Mouse (Mus musculus) naive thymus-derived CD4-positive, alpha-beta T cell, adult 2 months (primary cell): ENCODE data around the gene Epb41l1.

Source experiments
- DNase-seq: peaks from one replicate; pipeline ENCODE4 v3.0.0-alpha.2; 2011; ENCODE audit warnings: low read depth

Gene Epb41l1

DNA sequence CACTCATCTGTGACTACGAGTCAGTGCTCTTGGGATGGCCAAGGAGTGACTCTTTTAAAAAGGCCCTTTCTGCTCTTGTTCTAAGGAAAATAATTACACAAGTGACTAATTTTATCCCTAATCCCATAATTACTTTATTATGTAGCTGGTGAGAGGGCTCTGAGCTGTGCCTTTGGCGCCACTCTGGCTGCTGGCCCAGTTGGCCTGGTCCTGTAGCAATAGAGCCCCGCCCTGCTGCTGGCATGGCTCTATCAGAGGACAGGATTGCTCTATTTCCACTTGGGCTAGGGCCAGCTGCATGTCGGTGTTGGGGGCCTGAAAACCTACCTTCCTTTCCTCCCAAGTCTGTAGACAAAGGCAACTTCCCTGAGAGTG is 36.6 kb downstream of the Epb41l1 start:
- DNase-seq, result no peak

DNA sequence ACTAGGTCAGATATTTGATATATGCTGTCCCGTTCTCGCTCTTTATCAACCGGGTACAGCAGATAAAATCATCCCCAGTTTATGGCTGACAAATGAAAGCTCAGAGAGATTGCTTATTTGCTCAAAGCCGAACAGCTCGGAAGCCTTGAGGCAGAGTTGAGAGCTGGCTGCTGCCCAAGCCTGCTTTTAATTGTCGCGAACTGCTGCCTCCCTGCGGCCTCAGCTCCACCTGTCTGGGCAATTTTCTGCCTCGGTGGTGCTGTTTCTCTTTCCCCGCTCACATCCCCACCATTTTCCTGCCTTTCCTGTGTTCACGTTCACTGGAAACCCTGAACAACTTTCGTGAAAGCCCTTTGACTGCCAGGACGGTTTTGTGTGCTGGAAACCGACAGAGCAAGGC is 39.8 kb downstream of the Epb41l1 start:
- no peak for DNase-seq

DNA sequence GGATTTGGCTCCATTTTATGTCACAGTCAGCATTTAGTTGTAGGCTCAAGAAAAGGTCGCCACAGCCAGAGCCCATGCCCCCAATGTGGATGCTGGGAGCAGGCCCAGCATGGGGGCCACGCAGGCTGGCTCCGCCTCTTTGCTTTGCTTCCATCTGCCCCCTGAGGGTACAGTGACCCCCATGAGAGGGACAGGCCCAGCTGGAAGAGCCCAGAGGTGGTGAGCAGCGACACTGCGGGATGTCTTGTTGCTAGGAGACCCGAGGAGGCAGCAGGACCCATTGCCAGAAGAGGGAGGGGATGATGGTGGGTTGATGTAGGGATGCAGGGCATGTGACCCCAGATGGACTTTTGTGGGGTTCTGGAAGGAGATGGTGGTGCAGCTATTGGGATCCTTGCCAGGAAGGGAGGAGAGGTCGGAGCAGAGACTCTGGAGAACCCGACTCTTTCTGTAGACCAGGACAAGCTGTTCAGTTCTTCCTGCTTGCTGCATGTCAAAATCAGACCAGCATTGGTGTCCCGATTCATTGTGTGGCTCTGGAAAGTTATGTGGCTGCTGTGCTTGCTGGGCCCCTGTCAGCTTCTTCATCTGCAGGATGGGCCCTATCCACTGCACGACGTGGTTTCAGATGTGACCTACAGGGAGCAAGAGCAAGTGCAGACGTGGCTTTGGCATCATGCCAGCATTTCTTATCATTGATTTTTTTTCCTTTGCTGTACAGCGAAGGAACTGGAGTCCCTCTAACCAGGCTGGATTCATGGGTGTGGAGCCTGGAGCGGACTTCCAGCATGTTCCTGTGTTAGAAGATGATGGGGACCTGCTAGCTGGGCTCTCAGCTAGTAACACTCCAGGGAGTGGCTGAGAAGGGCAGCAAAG is 41.7 kb downstream of the Epb41l1 start:
- no peak for DNase-seq

DNA sequence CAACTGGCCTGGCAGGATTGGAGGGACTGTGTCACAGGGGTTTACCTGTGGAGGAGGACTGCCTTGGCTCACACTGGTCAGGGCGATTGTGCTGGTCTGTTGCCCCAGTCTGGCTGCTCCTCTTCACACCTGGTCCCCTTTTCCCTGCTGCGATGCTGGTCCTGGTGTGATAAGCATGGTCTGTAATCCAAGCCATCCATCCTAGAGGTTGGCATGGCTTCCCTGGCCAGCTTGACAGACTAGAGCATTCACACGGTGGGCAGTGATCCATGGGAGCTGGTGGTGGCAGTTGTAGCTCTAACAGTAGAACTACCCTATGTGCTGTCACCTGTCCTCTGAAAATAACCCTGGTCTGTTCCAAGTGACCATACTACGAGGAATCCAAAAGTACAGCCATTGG is 43.7 kb downstream of the Epb41l1 start:
- no peak for DNase-seq

DNA sequence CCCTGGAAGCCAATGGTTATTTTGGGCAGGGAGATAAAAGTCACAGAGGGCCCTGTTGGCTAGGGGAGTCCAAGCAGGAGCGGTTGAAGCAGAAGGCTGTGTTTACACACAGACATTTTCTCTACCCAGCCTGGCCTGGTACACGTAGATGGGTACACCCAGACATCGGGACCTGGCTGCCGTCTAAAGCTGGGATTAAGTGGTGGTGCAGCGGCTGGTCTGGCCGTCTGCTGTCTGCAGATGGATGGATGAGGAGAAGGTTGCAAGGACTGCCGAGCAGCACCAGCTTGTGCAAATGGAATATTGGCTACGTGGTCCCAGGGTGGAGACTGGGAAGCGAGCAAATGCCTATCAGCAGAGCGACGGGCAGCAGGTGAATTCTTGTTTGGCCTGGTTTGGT is 46.8 kb downstream of the Epb41l1 start:
- no peak for DNase-seq

DNA sequence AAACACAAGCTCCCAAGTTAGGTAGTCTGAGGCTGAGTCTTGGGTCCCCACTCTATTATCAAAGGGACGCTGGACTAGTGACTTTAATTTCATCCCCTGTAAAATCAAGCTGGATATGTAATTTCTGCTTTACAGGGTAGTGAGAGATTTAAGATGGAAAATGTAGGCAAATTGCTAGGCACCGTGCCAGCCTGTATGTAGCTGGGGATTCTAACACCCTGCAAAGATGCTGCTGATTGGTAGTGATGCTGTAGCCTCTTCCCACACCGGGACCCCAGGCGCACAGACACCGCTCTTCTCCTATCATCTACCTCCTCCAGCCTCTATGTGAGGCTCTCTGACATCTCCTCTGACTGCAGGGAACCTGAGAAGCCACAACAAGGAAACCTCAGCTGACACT is 48.2 kb downstream of the Epb41l1 start:
- no peak for DNase-seq

DNA sequence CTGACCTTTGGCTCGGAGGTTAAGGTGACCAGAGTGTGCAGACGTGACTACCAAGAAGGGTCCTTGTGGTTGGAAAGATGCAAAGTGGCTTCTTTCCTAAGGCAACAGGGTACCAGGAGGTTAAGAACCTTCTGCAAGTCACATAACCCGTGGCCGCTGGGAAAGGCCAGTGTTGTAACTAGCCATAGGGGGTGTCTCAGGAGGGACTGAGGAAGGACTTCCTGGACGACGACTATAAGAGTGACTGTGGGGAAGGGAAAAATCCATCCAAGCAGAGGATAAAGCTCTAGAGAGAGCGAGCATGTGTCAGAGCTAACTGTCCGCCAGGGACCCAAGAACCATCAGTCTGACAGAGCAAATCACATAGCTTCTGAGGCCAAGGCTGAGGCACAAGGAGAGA is 48.8 kb downstream of the Epb41l1 start:
- no peak for DNase-seq

DNA sequence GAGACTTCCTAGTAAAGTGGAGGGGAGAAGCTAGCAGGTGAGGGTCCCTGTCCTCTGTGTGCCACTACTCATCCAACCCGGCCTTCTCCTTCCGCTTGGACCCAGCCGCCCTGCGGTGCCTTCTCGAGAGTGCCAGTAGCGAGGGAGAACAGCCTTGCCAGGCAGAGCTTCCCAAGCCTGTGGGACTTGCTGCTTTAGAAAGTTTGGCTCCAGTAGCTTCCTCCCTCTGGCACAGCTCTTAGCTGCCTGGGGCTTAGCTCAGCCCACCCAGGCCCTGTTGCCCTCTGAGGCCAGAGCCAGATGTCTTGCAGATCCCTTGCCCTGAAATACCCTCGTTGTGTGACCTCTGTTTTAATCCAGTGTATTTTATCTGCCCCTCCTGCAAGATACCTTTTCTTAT is 50.2 kb downstream of the Epb41l1 start:
- no peak for DNase-seq

DNA sequence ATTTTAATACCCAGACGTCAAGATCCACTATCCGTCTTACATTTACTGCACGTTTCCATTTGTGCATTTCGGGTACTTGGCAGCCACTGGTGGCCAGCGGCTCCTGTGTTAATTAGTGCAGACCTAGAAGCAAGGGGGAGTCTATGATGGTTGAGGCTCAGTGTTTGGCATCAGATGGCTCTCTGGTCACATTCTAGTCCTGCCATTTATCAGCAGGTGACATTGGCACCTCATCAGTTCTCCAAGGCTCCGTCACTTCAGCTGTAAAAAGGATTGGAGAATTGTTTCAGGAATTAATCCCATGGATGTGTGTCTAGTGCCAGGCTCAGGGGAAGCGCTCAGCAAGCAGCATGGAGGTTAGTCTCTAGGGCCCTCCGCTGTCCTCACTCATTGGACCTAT is 51.6 kb downstream of the Epb41l1 start:
- DNase-seq, result no peak

DNA sequence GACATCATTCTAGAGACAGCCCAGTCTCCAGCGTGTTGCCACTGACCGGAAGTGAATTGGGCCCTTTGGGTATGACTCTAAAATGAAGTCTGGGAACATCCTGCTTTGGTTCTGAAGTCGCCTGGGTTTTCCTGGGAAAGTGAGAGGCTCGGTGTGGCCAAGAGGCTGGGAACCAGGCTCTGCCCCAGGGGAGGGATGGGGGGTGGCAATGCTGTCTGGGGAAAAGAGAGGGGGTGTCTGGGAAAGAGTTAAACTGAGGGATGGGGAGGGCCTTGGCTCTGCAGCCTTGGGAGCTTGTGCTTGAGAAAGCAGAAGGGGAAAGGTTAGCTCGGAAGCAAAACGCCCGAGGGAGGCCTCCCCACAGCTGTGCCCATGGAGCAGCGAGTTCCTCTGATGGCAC is 53.0 kb downstream of the Epb41l1 start:
- no peak for DNase-seq

DNA sequence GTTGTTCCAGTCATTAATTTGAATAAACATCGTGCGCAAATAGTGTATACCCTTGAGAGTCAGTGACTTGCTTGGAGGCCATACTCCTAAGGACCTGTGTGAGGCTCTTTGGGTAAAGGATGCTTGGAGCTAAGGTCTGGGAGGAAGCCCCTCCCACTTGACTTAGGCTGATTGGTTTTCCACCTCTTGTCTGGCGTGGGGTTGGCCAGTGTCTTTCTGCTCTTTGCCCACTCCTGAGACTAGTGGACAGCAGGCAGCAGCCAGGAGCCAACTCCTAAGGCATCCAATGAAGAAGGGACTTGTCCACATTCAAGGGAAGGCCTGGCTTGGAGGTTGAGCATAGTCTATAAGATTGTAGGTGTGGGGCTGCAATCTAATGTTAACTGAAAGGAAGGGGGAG is 53.4 kb downstream of the Epb41l1 start:
- no peak for DNase-seq

DNA sequence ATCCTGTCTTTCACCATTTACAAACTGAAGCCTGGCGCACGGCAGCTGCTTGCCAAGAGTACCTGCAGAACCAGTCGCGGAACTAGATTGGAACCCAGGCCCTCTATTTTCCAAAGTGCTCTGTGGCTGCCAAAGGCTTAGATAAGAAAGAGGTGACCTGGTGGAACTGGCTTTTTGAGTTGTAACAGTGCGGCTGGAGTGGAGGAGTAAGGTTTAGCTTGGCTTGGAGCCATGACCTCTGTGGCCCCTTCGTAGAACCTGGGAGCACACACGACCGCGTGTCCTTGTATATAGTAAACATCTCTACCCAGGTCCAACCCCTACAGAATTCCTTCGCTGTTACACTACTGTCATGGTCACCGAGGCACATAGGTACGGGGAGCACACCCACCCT is 54.2 kb downstream of the Epb41l1 start:
- no peak for DNase-seq

DNA sequence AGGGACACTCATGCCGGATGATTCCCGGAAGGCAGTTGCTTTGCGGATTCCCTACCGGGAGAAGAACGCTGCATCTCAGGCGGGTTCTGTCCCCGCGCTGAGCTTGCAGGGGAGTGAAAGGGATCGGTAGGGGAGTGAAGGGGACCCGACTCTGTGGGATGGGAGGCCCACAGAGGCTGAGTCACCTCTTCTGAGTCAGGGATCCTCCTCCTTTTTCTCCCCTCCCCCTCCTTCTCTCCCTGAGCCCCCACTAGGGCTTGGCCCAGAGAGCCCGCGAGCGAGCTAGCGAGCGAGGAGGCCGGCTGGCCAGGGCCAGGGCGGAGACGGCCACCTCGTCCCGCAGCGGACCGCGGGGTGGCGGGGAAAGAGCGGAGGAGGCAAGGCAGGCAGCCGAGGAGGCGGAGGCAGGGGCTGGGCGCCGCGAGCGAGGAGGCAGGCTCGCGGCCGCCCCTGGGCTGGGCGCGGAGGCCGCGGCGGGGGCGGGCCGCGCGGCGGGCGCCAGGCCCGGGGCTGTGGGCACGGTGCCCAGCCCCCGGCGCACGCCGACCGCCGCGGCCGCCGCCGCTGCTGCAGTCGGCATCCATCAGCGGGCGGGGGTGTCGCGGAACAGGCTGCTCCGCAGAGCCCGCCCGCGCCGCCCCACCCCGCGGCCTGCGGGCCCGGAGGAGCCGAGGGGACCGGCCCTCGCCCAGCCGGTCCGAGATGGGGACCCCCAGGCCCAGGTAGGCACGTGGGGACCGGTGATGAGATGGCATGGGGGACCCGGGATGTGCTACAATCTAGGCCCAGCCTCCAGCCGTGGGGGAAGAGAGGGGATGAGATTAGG is 54.8 kb downstream of the Epb41l1 start:
- peak; percentile 35 for DNase-seq

DNA sequence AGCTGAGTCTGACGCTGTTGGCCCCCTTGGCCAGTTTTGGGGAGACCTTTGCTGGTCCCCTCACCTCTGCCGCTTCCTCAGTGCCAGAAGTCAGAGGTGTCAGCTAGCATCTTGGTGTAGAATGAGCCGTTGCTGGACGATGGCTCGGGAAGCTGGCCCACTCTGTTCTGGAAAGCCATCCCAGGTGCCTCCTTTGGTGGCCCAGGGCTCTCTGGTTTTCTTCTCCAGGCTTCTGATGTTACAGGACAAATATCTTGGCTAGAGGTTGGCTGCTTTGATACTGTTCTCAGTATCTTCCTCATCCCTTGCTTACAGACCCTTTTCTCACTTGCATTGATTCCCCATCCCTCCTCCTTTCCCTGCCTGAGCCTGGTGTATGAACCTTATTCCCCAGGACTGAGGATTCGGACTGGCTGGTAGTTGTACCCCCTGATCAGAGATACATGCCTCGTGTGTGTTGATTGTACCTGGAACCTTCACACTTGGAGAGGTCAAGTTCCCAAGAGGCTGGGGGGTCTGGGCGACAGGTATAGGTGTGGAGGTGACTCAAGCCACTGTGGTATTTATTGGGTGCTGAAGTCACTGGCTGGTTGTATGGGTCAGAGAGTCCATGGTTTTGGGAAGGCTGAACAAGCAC is 55.5 kb downstream of the Epb41l1 start:
- no peak for DNase-seq

DNA sequence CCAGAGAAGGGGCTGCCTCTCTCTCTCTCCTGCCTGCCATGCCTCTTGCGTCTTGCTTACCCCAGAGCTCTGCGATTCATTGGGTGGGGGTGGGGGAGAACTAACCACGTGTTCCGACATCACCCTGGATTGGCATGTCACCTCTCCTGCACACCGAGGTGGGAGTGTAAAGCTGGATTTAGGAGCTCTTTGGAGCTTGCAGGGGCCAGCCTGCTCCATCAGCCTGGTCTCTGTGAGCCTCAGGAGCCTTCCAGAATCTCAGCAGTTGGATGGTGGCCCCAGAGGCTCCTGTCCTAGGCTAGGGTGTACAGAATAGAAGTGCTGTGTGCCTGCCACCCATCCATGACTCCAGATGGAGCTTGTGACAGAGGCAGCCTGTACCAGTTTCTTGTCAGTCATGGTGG is 56.0 kb downstream of the Epb41l1 start:
- DNase-seq, result no peak

DNA sequence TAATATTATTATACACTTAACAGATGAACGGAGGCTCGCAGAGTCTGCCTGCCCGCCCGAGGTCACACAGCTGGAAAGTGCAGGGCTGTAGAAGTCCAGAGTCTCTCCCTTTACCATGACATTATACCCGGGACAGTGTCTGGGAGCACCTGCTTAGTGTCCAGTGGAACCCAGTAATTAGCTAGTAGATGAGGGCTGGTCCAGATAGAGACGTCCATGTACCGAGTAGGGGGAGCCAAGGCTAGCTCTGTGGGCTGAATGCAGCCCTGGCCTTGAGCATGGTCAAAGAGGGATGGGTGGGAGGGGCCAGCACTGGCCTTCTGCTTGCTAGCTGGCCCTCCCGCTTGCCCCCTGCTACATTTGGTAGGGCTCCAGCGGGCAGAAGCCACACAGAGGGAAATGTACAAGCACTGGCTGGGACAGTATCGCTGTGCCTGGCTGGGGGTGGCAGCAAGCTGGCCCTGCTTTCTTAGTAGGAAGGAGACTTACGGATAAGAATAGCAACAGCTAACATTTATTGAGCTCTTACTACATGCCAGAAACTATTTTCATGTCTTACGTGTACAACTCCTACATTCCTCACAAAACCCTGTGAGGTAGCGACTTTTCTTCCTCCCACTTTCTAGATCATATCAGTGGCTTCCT is 57.5 kb downstream of the Epb41l1 start:
- DNase-seq, result no peak

DNA sequence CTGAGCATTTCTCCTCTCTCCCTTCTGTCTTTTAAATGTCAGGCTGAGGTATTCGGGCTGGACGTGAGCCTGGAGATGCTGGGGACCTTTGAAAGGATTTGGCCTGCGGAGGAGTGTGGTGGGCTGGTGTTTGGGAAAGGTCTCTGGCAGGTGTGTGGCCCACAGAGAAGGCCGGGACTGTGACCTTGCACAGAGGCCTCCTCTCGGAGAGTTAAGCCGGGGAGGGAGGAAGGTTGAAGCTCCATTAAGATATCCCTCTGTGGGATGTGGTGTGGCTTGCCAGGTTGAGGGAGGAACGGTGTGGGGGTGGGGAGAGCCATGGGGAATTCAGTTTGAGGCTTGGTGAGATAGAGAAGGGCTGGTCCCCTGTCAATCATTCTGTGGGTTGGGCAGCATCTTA is 59.1 kb downstream of the Epb41l1 start:
- no peak for DNase-seq

DNA sequence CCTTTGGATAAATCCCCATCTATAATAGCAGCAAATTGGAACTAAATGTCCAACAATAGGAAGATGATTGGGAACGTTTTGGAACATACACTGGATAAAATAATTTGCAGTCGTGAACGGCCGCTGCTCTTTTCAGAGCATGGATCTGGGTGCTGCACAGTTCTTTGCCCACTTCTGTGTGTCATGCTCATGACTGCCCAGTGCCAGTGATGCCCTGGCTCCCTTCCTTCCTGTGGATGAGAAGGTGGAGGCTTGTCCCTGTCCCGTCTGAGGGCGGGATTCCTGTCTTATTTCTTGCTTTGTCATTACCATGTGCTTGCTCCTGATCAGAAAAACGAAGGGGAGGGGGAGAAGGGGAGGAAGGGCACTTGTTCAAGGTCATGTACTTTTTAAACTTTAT is 59.6 kb downstream of the Epb41l1 start:
- no peak for DNase-seq

DNA sequence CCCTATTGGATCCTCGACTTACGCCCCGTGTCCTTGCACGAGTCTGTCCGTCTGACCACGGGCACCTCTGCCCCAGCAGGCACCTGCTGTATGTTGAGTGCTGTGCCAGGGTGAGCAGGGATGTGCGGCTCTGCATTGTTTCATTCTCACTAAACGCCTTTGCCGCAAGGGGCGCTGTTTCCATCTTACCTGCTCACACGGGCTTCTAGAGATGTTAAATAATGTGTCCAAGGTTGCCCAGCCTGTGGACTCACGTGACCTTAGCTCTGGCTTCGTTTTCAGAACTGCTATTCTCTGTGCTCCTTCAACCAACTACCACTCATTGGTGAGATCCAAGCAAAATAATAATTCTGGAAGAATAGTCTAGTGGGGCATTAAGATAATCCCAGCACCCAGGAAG is 61.6 kb downstream of the Epb41l1 start:
- peak; percentile 81 for DNase-seq

DNA sequence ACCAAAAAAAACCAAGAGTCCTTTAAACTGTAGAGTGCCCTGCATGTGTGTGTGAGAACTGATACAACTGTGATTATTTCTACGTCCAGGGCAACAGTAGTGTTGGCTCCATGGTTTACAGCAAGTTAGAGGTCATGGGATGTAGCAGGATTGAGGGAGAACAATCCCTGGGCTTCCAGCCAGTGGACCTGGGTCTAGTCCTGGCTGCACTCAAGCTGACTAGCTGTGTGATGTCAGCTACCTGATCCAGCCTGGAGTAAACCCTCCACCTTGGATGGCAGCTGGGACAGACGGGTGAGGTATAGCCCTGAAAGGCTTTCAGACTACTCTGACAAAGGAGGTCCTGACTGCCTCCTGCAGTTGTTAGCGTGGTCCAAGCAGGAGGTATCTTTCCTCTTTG is 62.1 kb downstream of the Epb41l1 start:
- DNase-seq, result no peak

DNA sequence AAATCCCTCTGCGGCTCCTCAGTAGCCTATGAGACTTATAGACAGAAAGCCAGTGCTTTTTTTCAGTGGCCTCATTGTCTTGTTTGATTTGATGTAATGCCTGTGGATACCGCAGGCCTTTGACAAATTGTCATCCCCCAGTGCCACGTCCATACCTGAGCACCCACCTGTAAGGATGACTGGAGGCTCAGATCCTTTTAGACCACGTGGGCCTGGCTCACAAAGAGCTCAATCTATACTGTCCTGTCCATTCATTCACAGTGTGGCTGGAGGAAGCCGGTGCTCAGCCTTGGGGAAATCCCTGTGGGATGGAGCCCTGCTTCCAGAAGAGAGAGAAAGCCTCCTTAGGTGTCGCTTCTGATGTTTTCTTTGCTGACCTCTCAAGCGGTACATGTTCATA is 62.5 kb downstream of the Epb41l1 start:
- no peak for DNase-seq

DNA sequence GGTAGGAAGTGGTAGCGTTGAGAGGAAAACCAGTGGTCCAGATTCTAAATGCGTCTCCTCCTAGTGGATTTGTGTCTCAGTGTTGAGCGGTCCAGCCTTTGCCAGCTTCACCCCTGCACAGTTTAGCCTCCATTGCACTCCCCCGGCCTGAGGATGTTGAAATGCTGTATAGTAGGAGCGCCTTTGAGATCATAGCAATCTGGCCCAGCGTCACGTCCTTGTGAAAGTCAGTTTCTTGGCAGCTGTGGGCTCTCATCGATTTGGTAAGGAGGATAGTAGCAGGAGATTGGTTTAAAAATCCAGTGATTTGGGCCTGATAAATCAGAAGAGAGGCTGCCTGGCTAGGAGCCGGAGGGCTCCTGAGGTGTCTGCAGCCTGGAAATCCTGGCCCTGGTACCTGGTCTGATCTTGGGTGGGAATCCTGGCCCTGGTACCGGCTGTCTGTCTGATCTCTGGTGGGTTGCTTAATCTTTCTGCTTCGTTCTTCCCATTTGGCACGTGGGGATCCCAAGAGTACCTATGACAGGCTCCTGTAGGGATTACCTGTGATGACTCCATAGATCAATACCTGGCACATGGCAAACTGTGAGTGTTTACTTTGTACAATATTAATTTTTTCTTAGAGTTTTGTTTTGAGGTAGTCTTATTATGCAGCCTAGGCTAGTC is 65.5 kb downstream of the Epb41l1 start:
- DNase-seq, result no peak
